Mouse (Mus musculus): ENCODE measurements around the gene Slc3a2. TPM values are rescaled to one million over a fixed set of nuclear protein-coding genes. Genes with fewer than 3 reads are reported as not detected.
"Not testable (repeated sequence)": the region's sequence is repeated elsewhere in the genome, so short reads cannot be mapped to it uniquely, and the experiment has no call there.

The Slc3a2 gene
- polyA plus RNA-seq, 1 experiment from 2014 or later: 153 TPM

GRCm38 (mm10) chr19:8724392-8724791, 1.2 kb upstream of the Slc3a2 start:
- ATAC-seq (ENCODE audit: low FRiP score): no peak

GRCm38 (mm10) chr19:8723574-8724346, 591 bp upstream of the Slc3a2 start:
- Histone ChIP-seq H3K4me2 (peak overlapping the region; percentile 76), H3K9ac (peak overlapping the region; percentile 96), H3K27me3 (no peaks in the 10 kb centered on the region), H3K27ac (peak overlapping the region; percentile 84), H3K4me1 (replicated peaks) (peaks cover 41% of the 10 kb centered on the region), H3K4me3 (peak overlapping the region; percentile 68), H3K36me3 (peaks cover 28% of the 10 kb centered on the region), H3K9me3 (no peaks in the 10 kb centered on the region)
- no peak for ATAC-seq (ENCODE audit: low FRiP score)
- WGBS: under 1% methylated on average over 20 of the region's 20 CpGs

More at GRCm38 (mm10) chr19:8724392-8724791, 1.2 kb upstream of the Slc3a2 start:
- peak overlapping the region; percentile 68 for H3K4me3 ChIP-seq
- H3K4me1 ChIP-seq (replicated peaks): peaks cover 41% of the 10 kb centered on the region
- WGBS: 1% methylated on average over 2 of the region's 2 CpGs
- H3K27me3 ChIP-seq: no peaks in the 10 kb centered on the region
- peak overlapping the region; percentile 76 for H3K4me2 ChIP-seq
- H3K9ac ChIP-seq: peak overlapping the region; percentile 96
- peaks cover 28% of the 10 kb centered on the region for H3K36me3 ChIP-seq
- peak overlapping the region; percentile 84 for H3K27ac ChIP-seq
- H3K9me3 ChIP-seq: no peaks in the 10 kb centered on the region

GRCm38 (mm10) chr19:8722559-8722906, 636 bp downstream of the Slc3a2 start:
- Histone ChIP-seq H3K9me3 (no peaks in the 10 kb centered on the region), H3K4me3 (peak overlapping the region; percentile 68), H3K27me3 (no peaks in the 10 kb centered on the region), H3K4me2 (peak overlapping the region; percentile 76), H3K4me1 (replicated peaks) (peaks cover 41% of the 10 kb centered on the region), H3K27ac (peak overlapping the region; percentile 96), H3K36me3 (peaks cover 28% of the 10 kb centered on the region), H3K9ac (peak overlapping the region; percentile 96)
- peak; percentile 44 for ATAC-seq (ENCODE audit: low FRiP score)
- 2% methylated on average over 5 of the region's 5 CpGs for WGBS

GRCm38 (mm10) chr19:8722021-8722420, 1.1 kb downstream of the Slc3a2 start:
- no peaks in the 10 kb centered on the region for H3K9me3 ChIP-seq

GRCm38 (mm10) chr19:8721378-8721777, 1.8 kb downstream of the Slc3a2 start:
- no peak overlapping the region for H3K27ac ChIP-seq
- H3K9me3 ChIP-seq: no peaks in the 10 kb centered on the region
- 82% methylated on average over 1 of the region's 1 CpGs for WGBS
- ATAC-seq (ENCODE audit: low FRiP score): no peak
- peak overlapping the region; percentile 76 for H3K4me2 ChIP-seq
- peaks cover 41% of the 10 kb centered on the region for H3K4me1 ChIP-seq (replicated peaks)
- peak overlapping the region; percentile 43; the same call in 1 of the 2 replicates for H3K9ac ChIP-seq
- no peak overlapping the region; the same call in 1 of the 2 replicates for H3K4me3 ChIP-seq
- peaks cover 20% of the 10 kb centered on the region for H3K36me3 ChIP-seq
- no peaks in the 10 kb centered on the region for H3K27me3 ChIP-seq

More at GRCm38 (mm10) chr19:8722021-8722420, 1.1 kb downstream of the Slc3a2 start:
- Histone ChIP-seq H3K4me3 (peak overlapping the region; percentile 68), H3K27me3 (no peaks in the 10 kb centered on the region), H3K27ac (peak overlapping the region; percentile 96), H3K4me1 (replicated peaks) (peaks cover 41% of the 10 kb centered on the region), H3K4me2 (peak overlapping the region; percentile 76), H3K9ac (peak overlapping the region; percentile 96), H3K36me3 (peaks cover 26% of the 10 kb centered on the region)
- ATAC-seq (ENCODE audit: low FRiP score): no peak
- whole genome bisulfite sequencing: 66% methylated on average over 4 of the region's 4 CpGs

- H3K4me2 ChIP-seq; H3K9me3 ChIP-seq; H3K27ac ChIP-seq; H3K27me3 ChIP-seq; H3K36me3 ChIP-seq; H3K4me3 ChIP-seq; ATAC-seq (ENCODE audit: low FRiP score); H3K9ac ChIP-seq: not testable (repeated sequence)
- H3K4me1 ChIP-seq (replicated peaks): peaks cover 29% of the 10 kb centered on the region
These were observed 4.1 kb downstream of the Slc3a2 start for GRCm38 (mm10) chr19:8719037-8719436.

GRCm38 (mm10) chr19:8718357-8718756, 4.8 kb downstream of the Slc3a2 start:
- no peak overlapping the region for H3K9ac ChIP-seq
- ATAC-seq (ENCODE audit: low FRiP score): no peak
- no peaks in the 10 kb centered on the region for H3K36me3 ChIP-seq
- no peaks in the 10 kb centered on the region for H3K27me3 ChIP-seq
- no peak overlapping the region for H3K4me2 ChIP-seq
- no peak overlapping the region for H3K27ac ChIP-seq
- no peaks in the 10 kb centered on the region for H3K9me3 ChIP-seq
- H3K4me3 ChIP-seq: no peak overlapping the region
- peaks cover 29% of the 10 kb centered on the region for H3K4me1 ChIP-seq (replicated peaks)
- WGBS: 75% methylated on average over 3 of the region's 3 CpGs

GRCm38 (mm10) chr19:8716767-8717475, 6.2 kb downstream of the Slc3a2 start:
- no peak overlapping the region for H3K4me2 ChIP-seq
- 70% methylated on average over 9 of the region's 10 CpGs for WGBS
- no peaks in the 10 kb centered on the region; the same call in 1 of the 2 replicates for H3K36me3 ChIP-seq
- peaks cover 31% of the 10 kb centered on the region for H3K4me1 ChIP-seq (replicated peaks)
- H3K4me3 ChIP-seq: no peak overlapping the region
- H3K9ac ChIP-seq: no peak overlapping the region
- no peaks in the 10 kb centered on the region for H3K9me3 ChIP-seq
- no peak overlapping the region for H3K27ac ChIP-seq
- ATAC-seq (ENCODE audit: low FRiP score): no peak
- no peaks in the 10 kb centered on the region for H3K27me3 ChIP-seq

GRCm38 (mm10) chr19:8715868-8716766, 7.1 kb downstream of the Slc3a2 start:
- no peaks in the 10 kb centered on the region for H3K9me3 ChIP-seq
- 56% methylated on average over 10 of the region's 10 CpGs for WGBS
- H3K36me3 ChIP-seq: peaks cover 5% of the 10 kb centered on the region
- H3K4me2 ChIP-seq: no peak overlapping the region
- no peaks in the 10 kb centered on the region for H3K27me3 ChIP-seq
- H3K27ac ChIP-seq: no peak overlapping the region
- H3K9ac ChIP-seq: no peak overlapping the region
- ATAC-seq (ENCODE audit: low FRiP score): no peak
- peaks cover 31% of the 10 kb centered on the region for H3K4me1 ChIP-seq (replicated peaks)
- no peak overlapping the region for H3K4me3 ChIP-seq

- no peak overlapping the region for H3K4me2 ChIP-seq
- H3K9ac ChIP-seq: no peak overlapping the region
- H3K36me3 ChIP-seq: peaks cover 17% of the 10 kb centered on the region
- no peak overlapping the region for H3K27ac ChIP-seq
- H3K9me3 ChIP-seq: no peaks in the 10 kb centered on the region
- peaks cover 37% of the 10 kb centered on the region for H3K4me1 ChIP-seq (replicated peaks)
- no peak for ATAC-seq (ENCODE audit: low FRiP score)
- no peaks in the 10 kb centered on the region for H3K27me3 ChIP-seq
- no peak overlapping the region for H3K4me3 ChIP-seq
- 80% methylated on average over 10 of the region's 10 CpGs for WGBS
These were observed 8.3 kb downstream of the Slc3a2 start for GRCm38 (mm10) chr19:8714653-8715481.

- H3K27me3 ChIP-seq: no peaks in the 10 kb centered on the region
- WGBS: 7% methylated on average over 13 of the region's 13 CpGs
- peaks cover 25% of the 10 kb centered on the region for H3K36me3 ChIP-seq
- H3K9me3 ChIP-seq: no peaks in the 10 kb centered on the region
- H3K4me1 ChIP-seq (replicated peaks): peaks cover 37% of the 10 kb centered on the region
- ATAC-seq (ENCODE audit: low FRiP score): no peak
- H3K27ac ChIP-seq: peak overlapping the region; percentile 92
- H3K4me2 ChIP-seq: peak overlapping the region; percentile 72
- peak overlapping the region; percentile 75 for H3K4me3 ChIP-seq
- peak overlapping the region; percentile 92 for H3K9ac ChIP-seq
These were observed 9.0 kb downstream of the Slc3a2 start for GRCm38 (mm10) chr19:8713997-8714652.

Data from hindbrain, embryonic 13.5 days (tissue).